Mouse (Mus musculus): ENCODE results near the gene Mto1. TPM values are rescaled to one million over a fixed set of nuclear protein-coding genes. Genes with fewer than 3 reads are reported as not detected.
A peak's percentile ranks its signal among the peaks of the same experiment; 100 is the strongest.

Mto1 gene
- polyA plus RNA-seq, 1 experiment from 2014 or later, result 8.4 TPM

- H3K27ac ChIP-seq (ENCODE audit: low read depth, low read length), result peak overlapping the region; percentile 57
- H3K4me1 ChIP-seq (replicated peaks; ENCODE audit: control insufficient read depth, insufficient read depth, low read length), result no peaks in the 10 kb centered on the region
- H3K4me3 ChIP-seq (ENCODE audit: low read depth, low read length), result no peak overlapping the region
- no peaks in the 10 kb centered on the region for H3K9me3 ChIP-seq (ENCODE audit: control insufficient read depth)
- no peak for ATAC-seq
- H3K9ac ChIP-seq (ENCODE audit: low read depth, low read length), result no peak overlapping the region
- no peaks in the 10 kb centered on the region for H3K27me3 ChIP-seq (replicated peaks; ENCODE audit: control insufficient read depth, insufficient read depth, low read length)
- no peak for TF ChIP-seq CTCF (IDR thresholded peaks at IDR 0.05; ENCODE audit: low read depth)
- no peaks in the 10 kb centered on the region for H3K36me3 ChIP-seq (ENCODE audit: control insufficient read depth, insufficient read depth)
- WGBS, result 29% methylated on average over 3 of the region's 3 CpGs
- no peak overlapping the region for H3K4me2 ChIP-seq (replicated peaks; ENCODE audit: low read depth)
Observed at GRCm38 (mm10) chr9:78491169-78491568, 43.2 kb downstream of the Mto1 start.

GRCm38 (mm10) chr9:78492254-78492653, 44.2 kb downstream of the Mto1 start:
- no peaks in the 10 kb centered on the region for H3K27me3 ChIP-seq (replicated peaks; ENCODE audit: control insufficient read depth, insufficient read depth, low read length)
- H3K4me3 ChIP-seq (ENCODE audit: low read depth, low read length), result no peak overlapping the region
- no peaks in the 10 kb centered on the region for H3K4me1 ChIP-seq (replicated peaks; ENCODE audit: control insufficient read depth, insufficient read depth, low read length)
- no peaks in the 10 kb centered on the region for H3K9me3 ChIP-seq (ENCODE audit: control insufficient read depth)
- H3K9ac ChIP-seq (ENCODE audit: low read depth, low read length), result no peak overlapping the region
- H3K27ac ChIP-seq (ENCODE audit: low read depth, low read length), result peak overlapping the region; percentile 57
- ATAC-seq, result peak; percentile 92
- H3K36me3 ChIP-seq (ENCODE audit: control insufficient read depth, insufficient read depth), result no peaks in the 10 kb centered on the region
- TF ChIP-seq CTCF (IDR thresholded peaks at IDR 0.05; ENCODE audit: low read depth), result no peak
- no peak overlapping the region for H3K4me2 ChIP-seq (replicated peaks; ENCODE audit: low read depth)
- 49% methylated on average over 3 of the region's 3 CpGs for WGBS

GRCm38 (mm10) chr9:78493171-78493570, 45.2 kb downstream of the Mto1 start:
- 87% methylated on average over 7 of the region's 7 CpGs for WGBS
- Histone ChIP-seq H3K9ac (ENCODE audit: low read depth, low read length) (no peak overlapping the region), H3K4me1 (replicated peaks; ENCODE audit: control insufficient read depth, insufficient read depth, low read length) (no peaks in the 10 kb centered on the region), H3K27ac (ENCODE audit: low read depth, low read length) (no peak overlapping the region), H3K9me3 (ENCODE audit: control insufficient read depth) (no peaks in the 10 kb centered on the region), H3K36me3 (ENCODE audit: control insufficient read depth, insufficient read depth) (no peaks in the 10 kb centered on the region), H3K4me2 (replicated peaks; ENCODE audit: low read depth) (no peak overlapping the region), H3K27me3 (replicated peaks; ENCODE audit: control insufficient read depth, insufficient read depth, low read length) (no peaks in the 10 kb centered on the region), H3K4me3 (ENCODE audit: low read depth, low read length) (no peak overlapping the region)
- ATAC-seq, result no peak
- no peak for TF ChIP-seq CTCF (IDR thresholded peaks at IDR 0.05; ENCODE audit: low read depth)

- Histone ChIP-seq H3K9me3 (ENCODE audit: control insufficient read depth) (no peaks in the 10 kb centered on the region), H3K27ac (ENCODE audit: low read depth, low read length) (no peak overlapping the region), H3K4me1 (replicated peaks; ENCODE audit: control insufficient read depth, insufficient read depth, low read length) (no peaks in the 10 kb centered on the region), H3K9ac (ENCODE audit: low read depth, low read length) (no peak overlapping the region), H3K36me3 (ENCODE audit: control insufficient read depth, insufficient read depth) (no peaks in the 10 kb centered on the region), H3K4me2 (replicated peaks; ENCODE audit: low read depth) (no peak overlapping the region), H3K4me3 (ENCODE audit: low read depth, low read length) (no peak overlapping the region), H3K27me3 (replicated peaks; ENCODE audit: control insufficient read depth, insufficient read depth, low read length) (no peaks in the 10 kb centered on the region)
- no peak for TF ChIP-seq CTCF (IDR thresholded peaks at IDR 0.05; ENCODE audit: low read depth)
- ATAC-seq, result no peak
- 66% methylated on average over 3 of the region's 3 CpGs for WGBS
Observed at GRCm38 (mm10) chr9:78500386-78500785, 52.4 kb downstream of the Mto1 start.

- Histone ChIP-seq H3K9ac (ENCODE audit: low read depth, low read length) (no peak overlapping the region), H3K4me1 (replicated peaks; ENCODE audit: control insufficient read depth, insufficient read depth, low read length) (no peaks in the 10 kb centered on the region), H3K9me3 (ENCODE audit: control insufficient read depth) (no peaks in the 10 kb centered on the region), H3K27ac (ENCODE audit: low read depth, low read length) (no peak overlapping the region), H3K4me2 (replicated peaks; ENCODE audit: low read depth) (no peak overlapping the region), H3K36me3 (ENCODE audit: control insufficient read depth, insufficient read depth) (no peaks in the 10 kb centered on the region), H3K27me3 (replicated peaks; ENCODE audit: control insufficient read depth, insufficient read depth, low read length) (no peaks in the 10 kb centered on the region), H3K4me3 (ENCODE audit: low read depth, low read length) (no peak overlapping the region)
- no peak for ATAC-seq
- WGBS, result 87% methylated on average over 4 of the region's 4 CpGs
- no peak; the same call in 1 of the 2 replicates for TF ChIP-seq CTCF (IDR thresholded peaks at IDR 0.05; ENCODE audit: low read depth)
Observed at GRCm38 (mm10) chr9:78501284-78501683, 53.3 kb downstream of the Mto1 start.

- Histone ChIP-seq H3K27me3 (replicated peaks; ENCODE audit: control insufficient read depth, insufficient read depth, low read length) (no peaks in the 10 kb centered on the region), H3K9ac (ENCODE audit: low read depth, low read length) (no peak overlapping the region), H3K9me3 (ENCODE audit: control insufficient read depth) (no peaks in the 10 kb centered on the region), H3K4me3 (ENCODE audit: low read depth, low read length) (no peak overlapping the region), H3K4me2 (replicated peaks; ENCODE audit: low read depth) (no peak overlapping the region), H3K27ac (ENCODE audit: low read depth, low read length) (no peak overlapping the region), H3K36me3 (ENCODE audit: control insufficient read depth, insufficient read depth) (no peaks in the 10 kb centered on the region), H3K4me1 (replicated peaks; ENCODE audit: control insufficient read depth, insufficient read depth, low read length) (no peaks in the 10 kb centered on the region)
- ATAC-seq, result no peak
- 42% methylated on average over 6 of the region's 6 CpGs for WGBS
- no peak for TF ChIP-seq CTCF (IDR thresholded peaks at IDR 0.05; ENCODE audit: low read depth)
Observed at GRCm38 (mm10) chr9:78503223-78504079, 55.4 kb downstream of the Mto1 start.

Measured in intestine, postnatal 0 days (tissue).